Mouse (Mus musculus) erythroblast, adult 5-6 weeks (primary cell): ENCODE data around the gene Wdr34. TPM values are rescaled to one million over a fixed set of nuclear protein-coding genes. Genes with fewer than 3 reads are reported as not detected.
A peak's percentile ranks its signal among the peaks of the same experiment; 100 is the strongest.

ENCODE experiments used
- ATAC-seq: replicated peaks from 2 replicates; pipeline ENCODE4 v1.8.0; 2016; ENCODE audit warnings: moderate number of reproducible peaks, mild to moderate bottlenecking, moderate TSS enrichment, inconsistent platforms; ENCODE audit not compliant: poor library complexity, low FRiP score, severe bottlenecking
- total RNA-seq, 2 experiments: library from RNA; stranded (forward) in 1 of 2; stranded (reverse) in 1 of 2; fragments of 150-400 nt in 1 of 2; fragments of 200-764, 138-1000 nt in 1 of 2; gene quantifications; 2 replicates each; pipeline versions ENCODE4 v1.2.3 to v1.2.4; 2015 to 2017; ENCODE audit warnings: low replicate concordance in 2 of 2

Gene Wdr34
- total RNA-seq (2015; ENCODE audit: low replicate concordance) (3.5 and 4.6 TPM in 2 replicates), total RNA-seq (2017; ENCODE audit: low replicate concordance) (0.09 and 0.84 TPM in 2 replicates)

- peak; percentile 98 for ATAC-seq
Observed at GRCm38 (mm10) chr2:30048699-30049388, at the start of gene Wdr34. Gene Wdr34, minus strand, starts transcription at chr2:30048881.

GRCm38 (mm10) chr2:30095882-30096527 is 47.3 kb upstream of the Wdr34 start:
- peak; percentile 47; the same call in 1 of the 2 replicates for ATAC-seq

- ATAC-seq, result no peak
Observed at GRCm38 (mm10) chr2:30094208-30094588, 45.5 kb upstream of the Wdr34 start.

GRCm38 (mm10) chr2:30093471-30094207 is 45.0 kb upstream of the Wdr34 start, which contains the start of gene Zdhhc12:
Gene Zdhhc12, minus strand, starts transcription at chr2:30093648.
- peak; percentile 94 for ATAC-seq

- ATAC-seq, result no peak
Observed at GRCm38 (mm10) chr2:30092280-30092918, 43.7 kb upstream of the Wdr34 start.

GRCm38 (mm10) chr2:30091521-30091920 is 42.8 kb upstream of the Wdr34 start:
- no peak for ATAC-seq

- no peak for ATAC-seq
Observed at GRCm38 (mm10) chr2:30087310-30087709, 38.6 kb upstream of the Wdr34 start.

- no peak for ATAC-seq
Observed at GRCm38 (mm10) chr2:30084632-30085031, 36.0 kb upstream of the Wdr34 start.

- ATAC-seq, result no peak
Observed at GRCm38 (mm10) chr2:30084113-30084512, 35.4 kb upstream of the Wdr34 start.

GRCm38 (mm10) chr2:30080181-30080800 is 31.6 kb upstream of the Wdr34 start:
- ATAC-seq, result no peak

- ATAC-seq, result no peak
Observed at GRCm38 (mm10) chr2:30078760-30079159, 30.1 kb upstream of the Wdr34 start.

GRCm38 (mm10) chr2:30078349-30078712 is 29.6 kb upstream of the Wdr34 start:
- peak; percentile 1; the same call in 1 of the 2 replicates for ATAC-seq

GRCm38 (mm10) chr2:30077502-30078348 is 29.0 kb upstream of the Wdr34 start, which contains the start of gene Pkn3:
Gene Pkn3, plus strand, starts transcription at chr2:30077684.
- ATAC-seq, result peak; percentile 85

- ATAC-seq, result no peak
Observed at GRCm38 (mm10) chr2:30076959-30077358, 28.3 kb upstream of the Wdr34 start.

- no peak for ATAC-seq
Observed at GRCm38 (mm10) chr2:30076439-30076838, 27.8 kb upstream of the Wdr34 start.

GRCm38 (mm10) chr2:30075625-30076024 is 26.9 kb upstream of the Wdr34 start:
- ATAC-seq, result no peak

GRCm38 (mm10) chr2:30073285-30073684 is 24.6 kb upstream of the Wdr34 start:
- ATAC-seq, result no peak

GRCm38 (mm10) chr2:30072875-30073274 is 24.2 kb upstream of the Wdr34 start:
- ATAC-seq, result no peak

- no peak for ATAC-seq
Observed at GRCm38 (mm10) chr2:30067962-30068361, 19.3 kb upstream of the Wdr34 start.
